Mouse (Mus musculus): ENCODE measurements around the gene Uaca.

The Uaca gene

DNA sequence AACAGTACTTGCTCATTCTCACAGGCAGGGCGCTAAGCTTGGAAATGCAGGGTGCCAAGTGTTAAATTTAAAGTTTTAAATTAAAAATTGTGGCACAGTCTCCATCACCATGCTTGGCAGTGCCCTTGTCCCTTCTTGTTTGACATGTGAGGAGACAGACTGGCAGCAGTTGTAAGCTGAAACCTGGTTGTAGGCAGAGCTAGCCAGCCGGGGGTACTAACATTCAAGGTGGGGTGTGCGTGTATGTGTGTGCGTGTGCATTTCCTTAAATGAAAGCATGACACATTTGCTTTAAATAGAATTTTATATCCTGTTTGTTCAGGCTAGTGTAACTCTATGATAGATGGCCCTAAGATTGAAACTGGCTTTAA, 42.7 kb downstream of the Uaca start:
- peak; percentile 3 for DNase-seq (ENCODE audit: low spot score)

DNA sequence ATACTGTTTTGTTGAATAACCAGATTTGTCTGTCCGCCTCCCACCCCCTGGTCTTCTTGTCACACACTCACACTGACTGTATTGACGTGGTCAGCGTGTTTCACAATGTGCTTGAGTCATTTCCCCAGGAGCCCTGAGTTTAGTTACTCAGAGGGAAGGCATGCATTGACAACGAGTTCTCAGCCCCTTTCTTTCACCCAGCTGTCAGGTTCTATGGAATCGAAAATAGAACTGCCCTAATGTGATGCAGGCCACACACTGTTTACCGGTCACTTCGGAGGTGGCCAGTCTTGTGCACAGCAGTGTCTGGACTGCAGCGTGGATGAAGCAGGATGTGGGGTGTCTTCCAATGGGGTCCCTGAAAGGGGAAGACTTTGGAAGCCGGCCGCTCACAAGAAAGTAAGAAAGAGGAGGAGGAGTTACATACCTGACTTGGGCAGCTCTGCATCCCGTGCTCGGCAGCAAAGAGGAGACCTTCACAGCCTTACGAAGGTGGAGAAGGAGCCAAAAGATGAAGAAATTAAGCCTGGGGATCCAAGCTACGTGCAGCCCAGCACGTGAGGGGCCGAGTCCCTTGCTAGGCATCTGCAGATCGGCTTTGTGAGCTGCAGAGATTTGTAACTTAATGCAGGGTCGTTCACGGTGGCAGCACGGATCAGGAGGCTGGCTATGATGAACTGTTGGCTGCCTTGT, 43.3 kb downstream of the Uaca start:
- peak; percentile 69 for DNase-seq (ENCODE audit: low spot score)

DNA sequence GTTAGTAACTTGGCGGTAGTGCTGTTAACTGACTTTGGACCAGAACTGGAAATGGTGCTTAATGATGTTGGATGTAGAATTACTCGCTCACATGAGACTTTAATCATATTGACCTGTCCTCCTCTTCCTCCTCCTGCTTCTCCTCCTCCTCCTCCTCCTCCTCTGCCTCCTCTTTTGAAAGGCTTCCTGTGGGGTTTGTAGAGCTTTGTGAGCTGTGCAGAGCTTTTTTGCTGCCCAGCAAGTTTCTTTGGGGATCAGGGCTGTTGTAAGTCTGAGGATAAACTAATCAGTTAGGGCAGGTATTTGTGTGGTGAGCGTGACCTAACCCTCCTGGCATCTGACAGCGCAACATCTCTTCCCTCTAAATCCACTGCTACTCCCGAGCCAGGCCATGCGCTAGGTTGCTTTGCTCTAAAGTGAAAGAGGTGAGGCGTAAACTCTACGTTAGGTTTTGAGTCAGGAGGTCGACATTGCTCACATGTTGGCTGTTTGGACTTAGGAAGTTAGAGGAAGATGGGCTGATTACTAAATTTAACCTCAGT, 44.1 kb downstream of the Uaca start:
- no peak for DNase-seq (ENCODE audit: low spot score)

DNA sequence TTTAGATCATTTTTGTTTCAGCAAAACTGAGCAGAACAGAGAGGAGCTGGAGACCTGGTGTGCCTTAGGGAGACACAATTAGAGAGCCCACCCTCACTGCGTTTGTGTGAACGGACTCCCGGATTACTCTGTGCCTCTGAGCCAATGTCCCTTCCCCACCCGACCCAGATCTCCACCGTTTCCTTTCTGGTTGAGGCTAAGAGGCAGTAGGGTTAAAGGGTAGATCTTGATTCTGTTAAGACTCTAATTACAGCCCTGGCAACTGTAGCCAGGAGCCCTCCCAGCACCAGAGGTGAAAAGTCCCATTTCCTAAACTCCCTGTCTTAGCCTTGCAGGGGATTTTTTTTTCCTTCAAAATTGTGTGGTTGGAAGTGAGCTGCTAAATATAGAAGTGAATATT, 47.1 kb downstream of the Uaca start:
- no peak for DNase-seq (ENCODE audit: low spot score)

DNA sequence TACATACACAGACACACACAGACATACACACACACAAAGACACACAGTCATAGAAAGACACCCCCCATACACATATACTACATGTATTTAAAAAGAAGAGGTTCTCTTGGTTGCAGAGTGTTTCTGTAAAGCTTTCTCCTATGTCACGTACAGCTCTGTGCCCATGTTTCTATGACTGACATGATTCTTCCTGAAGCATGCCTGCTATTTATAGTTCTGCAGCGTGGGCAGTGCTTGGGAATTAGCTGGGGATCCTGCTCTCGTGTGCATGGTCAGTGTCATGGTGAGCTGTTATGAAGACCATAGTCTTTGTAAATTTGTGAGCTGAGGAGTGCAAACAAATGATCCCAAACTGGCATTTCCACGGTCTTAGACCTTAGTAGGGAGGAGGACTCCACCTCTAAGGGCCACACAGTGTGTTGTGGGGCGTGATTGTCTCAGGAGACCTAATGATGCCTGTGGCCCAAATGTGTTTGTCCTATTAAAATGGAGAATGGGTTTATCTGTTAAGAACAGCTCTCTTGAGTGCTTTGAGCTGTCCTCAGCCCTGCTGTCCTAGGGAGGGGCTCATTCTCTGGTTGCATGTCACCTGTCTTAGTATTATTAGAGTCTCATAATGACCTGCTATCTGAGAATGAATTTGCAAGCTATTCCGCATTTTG, 49.2 kb downstream of the Uaca start:
- no peak for DNase-seq (ENCODE audit: low spot score)

DNA sequence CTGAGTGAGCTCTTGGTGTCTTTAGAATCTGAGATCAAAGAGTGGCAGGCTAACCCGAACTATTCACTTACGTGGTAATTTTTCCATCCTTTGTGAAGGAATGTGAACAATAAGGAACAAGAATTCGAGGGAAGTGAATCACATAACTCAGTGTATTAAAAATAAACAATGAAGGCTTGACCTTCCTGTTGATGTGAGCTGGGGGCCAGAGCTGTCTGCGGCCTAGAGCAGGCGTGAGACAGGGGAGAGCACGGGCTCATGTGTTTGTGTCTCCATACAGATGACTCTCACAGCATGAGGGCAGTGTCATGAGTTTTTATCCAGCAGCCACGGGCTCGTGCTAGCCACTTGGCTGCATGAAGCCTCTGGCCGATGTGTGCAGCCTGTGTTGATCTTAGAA, 54.4 kb downstream of the Uaca start:
- DNase-seq (ENCODE audit: low spot score) = no peak

DNA sequence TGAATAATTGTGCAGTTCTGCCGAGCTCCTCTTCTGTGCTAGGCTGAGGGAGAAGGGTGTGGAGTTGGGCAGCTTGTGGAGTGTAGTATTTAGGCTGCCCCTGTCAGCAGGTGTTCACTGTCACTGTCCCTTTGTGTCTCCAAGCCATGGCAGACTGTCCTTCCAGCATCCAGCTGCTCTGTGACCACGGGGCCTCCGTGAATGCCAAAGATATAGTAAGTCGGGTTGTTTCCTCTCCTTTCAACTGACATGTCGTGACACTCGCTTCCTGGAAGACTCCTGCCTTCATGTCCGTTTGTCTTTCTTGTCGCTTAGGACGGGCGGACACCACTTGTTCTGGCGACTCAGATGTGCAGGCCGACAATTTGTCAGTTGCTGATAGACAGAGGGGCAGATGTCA, 55.6 kb downstream of the Uaca start:
- no peak for DNase-seq (ENCODE audit: low spot score)

DNA sequence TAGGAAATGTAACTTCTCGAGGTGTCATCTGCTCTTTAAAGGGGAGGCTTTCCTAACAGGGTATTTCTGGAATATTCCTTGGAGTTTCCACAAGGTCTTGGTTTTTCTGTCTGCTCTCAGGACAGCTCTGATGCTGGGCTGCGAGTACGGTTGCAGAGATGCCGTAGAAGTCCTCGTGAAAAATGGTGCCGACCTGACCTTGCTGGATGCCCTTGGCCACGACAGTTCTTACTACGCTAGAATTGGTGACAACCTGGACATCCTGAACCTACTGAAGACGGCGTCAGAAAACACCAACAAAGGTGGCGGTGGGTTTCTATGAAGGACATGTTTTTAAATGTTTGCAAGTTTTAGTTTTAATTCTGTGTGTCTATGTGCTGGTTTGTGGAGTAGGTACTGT, 59.9 kb downstream of the Uaca start:
- DNase-seq (ENCODE audit: low spot score) = no peak

DNA sequence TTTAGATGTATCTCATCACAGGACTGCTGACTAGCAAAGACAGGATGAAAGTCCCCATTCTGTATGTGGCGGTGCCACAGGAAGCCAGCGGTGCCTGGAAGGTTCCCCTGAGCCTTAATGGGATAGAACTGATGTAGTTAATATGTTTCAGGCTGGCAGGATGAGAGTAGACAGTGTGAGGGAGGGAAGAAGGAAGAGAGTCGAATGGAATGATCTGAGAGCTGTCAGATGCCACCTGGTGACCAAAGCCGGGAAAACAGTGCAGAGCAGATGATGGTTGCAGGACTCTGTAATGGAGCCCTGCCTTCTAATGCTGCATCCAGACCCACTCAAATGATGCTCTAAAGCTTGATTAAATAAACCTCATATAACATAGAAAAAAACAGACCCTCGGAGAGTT, 63.5 kb downstream of the Uaca start:
- DNase-seq (ENCODE audit: low spot score) = peak; percentile 63

DNA sequence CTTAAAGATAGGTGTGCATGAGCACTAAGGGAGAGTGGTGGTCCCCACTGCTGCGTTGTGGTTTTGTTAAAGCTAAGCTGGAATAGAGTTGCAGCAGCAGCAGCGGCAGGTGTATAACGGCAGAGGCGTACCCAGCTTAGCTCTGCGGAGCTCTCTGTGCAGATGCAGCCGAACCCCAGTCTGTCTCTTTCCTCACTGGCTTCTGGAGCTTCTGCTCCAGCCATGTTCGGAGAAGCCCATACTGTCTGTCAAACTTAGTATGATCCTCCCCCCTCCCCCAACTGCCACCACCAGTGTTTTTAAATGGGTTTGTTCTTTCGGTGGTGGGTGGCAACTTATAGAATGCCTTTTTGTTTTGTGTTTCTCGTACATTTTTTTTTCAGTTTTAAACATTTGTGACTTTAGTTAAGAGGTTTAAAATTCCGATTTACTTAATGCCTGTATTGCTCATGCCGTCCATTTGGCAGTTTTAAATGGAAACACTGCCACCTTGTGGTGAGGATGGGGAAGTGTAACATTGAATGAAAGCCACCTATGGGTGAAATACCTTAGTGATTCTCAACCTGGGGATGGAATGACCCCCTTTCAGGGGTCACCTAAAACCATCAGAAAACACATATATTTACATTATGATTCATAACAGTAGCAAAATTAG, 64.1 kb downstream of the Uaca start:
- peak; percentile 71 for DNase-seq (ENCODE audit: low spot score)

DNA sequence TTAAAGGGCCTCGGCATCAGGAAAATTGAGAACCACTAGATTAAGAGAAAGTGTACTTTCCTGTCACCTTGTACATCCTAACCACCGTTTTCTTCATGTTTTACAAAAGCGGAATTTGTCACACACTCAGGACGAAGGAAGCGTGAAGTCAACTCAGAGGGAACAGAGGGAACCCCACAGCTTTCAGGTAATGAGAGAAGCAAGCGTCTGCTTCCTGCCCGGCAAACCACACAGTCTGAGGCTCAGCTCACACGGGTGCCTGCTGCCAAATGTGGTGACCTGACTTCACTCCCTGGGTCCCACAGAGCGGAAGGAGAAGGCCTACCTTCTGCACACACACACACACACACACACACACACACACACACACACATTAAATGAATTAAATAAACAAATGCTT, 64.7 kb downstream of the Uaca start:
- DNase-seq (ENCODE audit: low spot score) = no peak

DNA sequence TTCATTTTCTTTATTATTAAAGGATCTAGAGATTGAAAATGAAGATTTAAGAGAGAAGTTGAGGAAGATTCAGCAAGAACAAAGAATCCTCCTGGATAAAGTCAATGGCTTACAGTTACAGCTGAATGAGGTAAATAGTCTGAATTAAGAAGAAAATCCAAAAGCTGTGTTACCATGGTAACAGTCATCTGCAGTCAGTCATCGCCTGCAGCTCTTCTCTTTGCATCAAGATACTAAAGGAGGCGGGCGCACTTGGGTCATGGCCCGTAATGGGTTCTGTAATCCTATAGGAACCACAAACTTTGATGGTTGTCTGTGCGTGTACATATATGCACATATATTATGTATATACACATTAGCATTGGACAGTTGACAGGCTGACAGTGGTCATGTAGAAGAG, 66.7 kb downstream of the Uaca start:
- DNase-seq (ENCODE audit: low spot score) = no peak

DNA sequence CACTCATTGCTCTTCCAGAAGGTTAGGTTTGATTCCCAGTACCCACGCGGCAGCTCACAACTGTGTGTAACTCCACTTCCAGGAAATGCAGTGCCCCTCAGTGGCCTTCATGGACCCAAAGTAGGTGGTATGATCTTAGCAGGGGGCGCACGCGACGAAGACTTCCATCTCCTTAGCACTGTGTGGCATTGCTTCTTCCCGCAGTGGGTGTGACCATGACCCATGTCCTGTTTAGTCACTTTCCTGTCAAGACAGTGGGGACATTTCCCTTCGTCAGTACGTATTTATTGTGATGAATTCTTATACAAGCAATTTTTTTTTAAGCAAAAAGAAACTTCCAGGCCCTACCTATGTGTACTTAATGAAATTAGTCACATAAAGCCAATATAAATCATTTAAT, 70.3 kb downstream of the Uaca start:
- no peak for DNase-seq (ENCODE audit: low spot score)

DNA sequence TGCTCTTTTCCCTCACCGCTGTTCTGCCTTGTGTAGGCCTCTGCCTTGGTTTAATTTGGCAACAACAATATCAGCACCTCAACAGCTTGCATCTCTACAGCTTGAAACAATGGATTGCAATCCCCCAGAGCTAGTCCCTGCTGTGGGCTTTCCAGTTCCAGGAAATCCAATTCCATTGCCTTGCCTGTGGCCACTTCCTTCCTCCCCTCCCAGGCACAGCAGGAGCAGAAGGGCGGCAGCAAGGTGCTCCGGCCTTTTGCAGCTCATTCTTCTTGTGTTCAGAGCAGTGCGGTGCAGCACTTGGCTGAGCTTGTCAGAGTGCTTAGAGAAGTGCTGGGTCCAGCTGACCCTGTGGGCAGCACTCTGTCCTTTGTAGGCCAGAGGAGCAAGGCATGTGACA, 71.5 kb downstream of the Uaca start:
- no peak for DNase-seq (ENCODE audit: low spot score)

DNA sequence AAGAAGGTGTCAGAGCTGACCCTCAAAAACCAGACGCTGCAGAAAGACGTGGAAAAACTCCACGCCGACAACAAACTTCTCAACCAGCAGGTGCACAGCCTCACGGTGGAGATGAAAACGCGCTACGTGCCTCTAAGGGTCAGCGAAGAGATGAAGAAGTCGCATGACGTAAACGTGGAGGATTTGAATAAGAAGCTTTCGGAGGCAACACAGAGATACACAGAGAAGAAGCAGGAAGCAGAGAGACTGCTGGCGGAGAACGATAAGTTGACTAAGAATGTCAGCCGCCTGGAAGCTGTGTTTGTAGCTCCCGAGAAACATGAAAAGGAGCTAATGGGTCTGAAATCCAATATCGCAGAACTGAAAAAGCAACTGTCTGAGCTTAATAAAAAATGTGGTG, 76.1 kb downstream of the Uaca start:
- DNase-seq (ENCODE audit: low spot score) = no peak

DNA sequence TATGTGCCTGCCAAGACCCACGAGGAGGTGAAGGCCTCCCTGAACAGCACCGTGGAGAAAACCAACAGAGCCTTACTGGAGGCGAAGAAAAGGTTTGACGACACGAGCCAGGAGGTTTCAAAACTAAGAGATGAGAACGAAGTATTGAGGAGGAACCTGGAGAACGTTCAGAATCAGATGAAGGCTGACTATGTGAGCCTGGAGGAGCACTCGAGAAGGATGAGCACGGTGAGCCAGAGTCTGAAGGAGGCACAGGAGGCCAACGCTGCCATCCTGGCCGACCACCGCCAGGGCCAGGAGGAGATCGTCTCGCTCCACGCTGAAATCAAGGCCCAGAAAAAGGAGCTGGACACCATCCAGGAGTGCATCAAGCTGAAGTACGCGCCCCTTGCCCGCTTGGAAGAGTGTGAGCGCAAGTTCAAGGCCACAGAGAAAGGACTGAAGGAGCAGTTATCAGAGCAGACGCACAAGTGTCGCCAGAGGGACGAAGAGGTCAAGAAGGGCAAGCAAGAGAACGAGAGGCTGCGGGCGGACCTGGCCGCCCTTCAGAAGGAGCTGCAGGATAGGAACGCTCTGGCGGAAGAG, 76.7 kb downstream of the Uaca start:
- no peak for DNase-seq (ENCODE audit: low spot score)

DNA sequence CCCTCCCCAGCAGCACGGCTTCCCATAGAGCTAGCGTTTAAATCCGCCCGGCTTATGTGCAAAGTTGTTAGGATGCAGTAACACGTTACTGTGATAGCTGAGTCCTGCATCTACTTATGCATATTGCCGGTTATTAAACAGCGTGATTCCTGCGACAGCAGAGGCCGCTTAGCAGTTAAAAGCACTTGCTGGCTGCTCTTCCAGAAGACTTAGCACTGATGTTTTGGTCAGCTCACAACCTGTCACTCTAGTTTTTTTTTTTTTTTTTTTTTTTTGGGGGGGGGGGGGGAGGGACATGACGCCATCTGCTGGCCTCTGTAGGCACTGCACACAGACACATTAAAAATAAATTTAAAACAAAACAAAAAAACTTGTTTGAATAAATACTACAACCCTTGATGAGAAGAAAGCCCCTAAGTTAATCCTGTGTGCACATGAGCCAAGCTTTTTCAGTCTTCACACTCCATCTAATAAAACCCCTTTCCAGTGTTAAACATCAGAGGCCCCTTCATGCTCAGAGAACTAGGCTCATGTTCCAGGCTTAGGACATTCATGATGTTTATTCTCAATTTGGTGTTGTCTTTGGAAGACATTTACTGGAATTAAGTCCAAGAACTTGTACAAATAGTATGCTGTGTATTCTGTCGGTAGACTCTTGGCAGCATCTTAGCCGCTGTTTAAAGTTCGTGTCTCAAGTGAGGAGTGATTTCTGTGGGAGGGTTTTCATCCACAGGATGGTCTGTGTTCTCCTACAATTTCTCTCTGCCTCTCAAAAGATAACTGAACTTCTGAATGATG, 79.1 kb downstream of the Uaca start:
- peak; percentile 16 for DNase-seq (ENCODE audit: low spot score)

DNA sequence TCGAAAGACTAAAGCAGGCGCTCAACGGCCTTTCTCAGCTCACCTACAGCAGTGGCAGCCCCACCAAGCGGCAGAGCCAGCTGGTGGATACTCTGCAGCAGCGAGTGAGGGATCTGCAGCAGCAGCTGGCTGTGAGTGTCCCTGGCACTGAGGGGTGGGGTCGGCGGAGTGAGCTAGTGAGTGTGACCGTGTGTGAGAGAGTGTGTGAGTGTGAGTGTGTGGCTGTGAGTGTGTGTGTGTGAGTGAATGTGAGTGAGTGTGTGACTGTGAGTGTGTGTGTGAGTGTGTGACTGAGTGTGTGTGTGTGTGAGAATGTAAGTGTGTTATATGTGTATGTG, 79.7 kb downstream of the Uaca start:
- no peak for DNase-seq (ENCODE audit: low spot score)

DNA sequence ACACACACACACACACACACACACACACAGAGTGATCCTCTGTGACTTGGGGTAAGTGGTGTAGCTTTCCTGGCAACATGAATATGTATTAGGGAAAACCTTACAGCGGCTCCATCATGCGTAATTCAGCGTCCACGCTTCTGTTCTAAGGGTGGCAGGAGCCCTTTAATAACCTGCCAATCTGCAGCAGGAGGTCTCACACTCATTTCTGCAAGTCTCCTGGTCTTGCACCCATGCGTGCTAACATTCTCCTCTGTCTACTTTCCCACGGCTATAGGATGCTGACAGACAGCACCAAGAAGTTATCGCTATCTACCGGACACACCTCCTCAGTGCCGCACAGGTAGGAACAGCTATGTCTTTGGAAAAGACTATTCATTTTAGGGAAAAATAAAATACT, 81.7 kb downstream of the Uaca start:
- DNase-seq (ENCODE audit: low spot score) = no peak

DNA sequence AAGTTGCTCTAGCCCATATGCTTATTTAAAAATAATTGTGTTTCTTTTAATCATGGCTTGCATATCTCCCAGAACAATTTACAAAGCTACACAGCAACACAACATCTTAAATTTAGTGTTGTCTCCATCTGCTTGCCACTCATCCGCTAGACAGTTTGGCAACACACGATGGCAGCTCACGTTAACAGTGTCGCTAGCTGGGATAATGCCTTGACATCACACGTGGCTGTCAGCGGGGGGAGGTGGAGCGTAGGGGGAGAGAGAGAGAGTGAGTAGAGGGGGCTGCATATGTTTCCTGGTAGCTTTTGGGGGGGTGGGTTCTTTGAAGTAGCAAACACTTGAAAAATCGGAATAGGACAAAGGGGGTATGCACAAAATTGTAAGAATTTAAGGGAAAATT, 82.2 kb downstream of the Uaca start:
- no peak for DNase-seq (ENCODE audit: low spot score)

DNA sequence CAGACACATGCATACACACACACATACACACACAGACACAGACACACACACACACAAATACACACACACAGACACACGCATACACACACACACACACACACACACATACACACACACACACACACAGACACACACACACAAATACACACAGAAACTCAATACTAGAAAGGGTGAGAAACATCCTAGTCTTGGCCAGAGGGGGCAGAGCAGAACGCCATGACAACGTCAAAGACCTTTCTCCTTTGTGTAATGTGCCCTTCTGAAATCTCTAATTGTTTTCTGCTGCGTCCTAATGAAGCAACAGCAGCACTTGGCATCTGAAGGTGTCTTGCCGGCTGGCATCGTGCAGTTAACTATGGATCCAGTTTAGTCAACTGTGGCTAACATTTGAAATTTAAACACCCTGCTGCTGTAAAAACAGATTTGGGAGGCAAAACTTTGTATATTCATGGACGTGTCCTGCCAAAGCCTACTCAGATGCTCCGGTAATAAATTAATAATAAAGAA, 83.8 kb downstream of the Uaca start:
- no peak for DNase-seq (ENCODE audit: low spot score)

DNA sequence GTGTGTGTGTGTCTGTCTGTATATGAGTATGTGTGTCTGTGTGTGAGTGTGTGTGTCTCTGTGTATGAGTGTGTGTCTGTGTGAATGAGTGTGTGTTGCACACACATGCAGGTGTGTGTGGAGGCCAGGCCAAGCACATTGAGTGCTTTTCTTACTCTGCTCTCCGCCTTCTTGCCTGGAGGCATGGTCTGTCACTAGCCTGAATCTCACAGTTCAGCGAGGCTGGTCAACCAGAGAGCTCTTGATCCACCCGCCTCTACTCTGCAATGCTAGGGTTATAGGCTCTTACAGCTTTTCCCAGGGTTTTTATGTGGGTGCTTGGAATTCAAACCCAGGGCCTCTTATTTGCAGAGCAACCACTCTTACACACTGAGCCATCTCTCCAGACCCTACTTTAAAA, 84.3 kb downstream of the Uaca start:
- DNase-seq (ENCODE audit: low spot score) = no peak

Measured in adipocyte (in vitro differentiated cells).